Mouse (Mus musculus) CH12.LX (cell line): Measurements from ENCODE around the gene Nrg3.

Experiments used
- CTCF ChIP-seq, 2 experiments: IDR thresholded peaks in 1 of 2; conservative IDR thresholded peaks in 1 of 2; 2 replicates each; pipeline ENCODE4 v1.5.1; 2011 to 2012; ENCODE audit warnings: low read depth in 2 of 2, low read length in 2 of 2, improper control_type of control experiment in 1 of 2, inconsistent platforms in 1 of 2, mild to moderate bottlenecking in 1 of 2, moderate library complexity in 1 of 2
- MAFK ChIP-seq: IDR thresholded peaks from 2 replicates; pipeline ENCODE4 v1.6.1; 2011; ENCODE audit warnings: low read length, improper control_type of control experiment; ENCODE audit not compliant: insufficient replicate concordance
- MXI1 ChIP-seq: IDR thresholded peaks from 2 replicates; pipeline ENCODE4 v1.6.1; 2011; ENCODE audit warnings: mild to moderate bottlenecking, low read depth, low read length, improper control_type of control experiment
- NRF1 ChIP-seq: IDR thresholded peaks from 2 replicates; pipeline ENCODE4 v1.6.1; 2014; ENCODE audit warnings: low read depth, mild to moderate bottlenecking, inconsistent platforms, low read length, improper control_type of control experiment, moderate library complexity
- POLR2A ChIP-seq: IDR thresholded peaks from 2 replicates; pipeline ENCODE4 v1.6.1; 2011; ENCODE audit warnings: low read depth, mild to moderate bottlenecking, improper control_type of control experiment, low read length
- SIN3A ChIP-seq: IDR thresholded peaks from 2 replicates; pipeline ENCODE4 v1.6.1; 2012; ENCODE audit warnings: low read length, improper control_type of control experiment, inconsistent platforms
- USF1 ChIP-seq: IDR thresholded peaks from 2 replicates; pipeline ENCODE4 v1.6.1; 2014; ENCODE audit warnings: low read depth, mild to moderate bottlenecking, inconsistent platforms, low read length, improper control_type of control experiment
- ZKSCAN1 ChIP-seq: IDR thresholded peaks from 2 replicates; pipeline ENCODE4 v1.6.1; 2012; ENCODE audit warnings: low read depth, inconsistent platforms, low read length, improper control_type of control experiment, borderline replicate concordance

- no peak for TF ChIP-seq ZKSCAN1
- TF ChIP-seq SIN3A, result no peak
- TF ChIP-seq NRF1, result no peak
- TF ChIP-seq CTCF (conservative IDR thresholded peaks at IDR 0.05 in 1 of 2, IDR thresholded peaks at IDR 0.05 in 1 of 2; ENCODE audit: low read depth in 2 of 2, low read length in 2 of 2), result no peak
- no peak for TF ChIP-seq USF1
- no peak for TF ChIP-seq POLR2A
- TF ChIP-seq MAFK, result no peak
- no peak for TF ChIP-seq MXI1
Measured at GRCm38 (mm10) chr14:39109566-39109965, 363.3 kb downstream of the Nrg3 start.
